Mouse (Mus musculus): ENCODE data around the gene Adssl1.
A peak's percentile ranks its signal among the peaks of the same experiment; 100 is the strongest.

Gene Adssl1

DNA sequence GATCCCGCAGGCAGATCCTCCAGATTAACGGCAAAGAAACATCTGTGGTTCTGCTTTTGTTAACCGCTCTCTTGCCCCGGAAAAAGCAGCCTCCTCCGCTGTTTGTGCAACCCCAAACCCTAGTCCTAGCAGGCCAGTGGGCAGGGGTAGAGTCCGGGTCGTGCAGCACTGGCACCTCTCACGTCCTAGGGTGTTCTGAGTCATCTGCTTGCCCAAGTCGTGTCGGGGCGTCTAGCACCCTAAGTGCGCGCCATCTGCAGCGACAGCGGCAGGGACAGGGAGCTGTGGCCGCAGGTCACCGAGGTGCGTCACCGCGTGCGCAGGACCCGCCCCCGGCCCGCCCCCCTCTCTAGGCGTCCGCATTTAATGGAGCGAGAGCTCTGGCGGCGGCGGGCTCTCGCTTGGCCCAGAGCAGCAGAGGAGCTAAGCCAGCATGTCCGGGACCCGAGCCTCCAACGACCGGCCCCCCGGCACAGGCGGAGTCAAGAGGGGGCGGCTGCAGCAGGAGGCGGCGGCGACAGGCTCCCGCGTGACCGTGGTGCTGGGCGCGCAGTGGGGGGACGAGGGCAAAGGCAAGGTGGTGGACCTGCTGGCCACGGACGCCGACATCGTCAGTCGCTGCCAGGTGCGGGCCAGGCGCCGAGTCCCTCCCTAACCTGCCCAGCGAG, at the start of gene Adssl1:
Gene Adssl1, plus strand, starts transcription at position 360 of the 668 bp plus-strand sequence.
- peak; percentile 39 for DNase-seq (ENCODE audit: low read depth, low spot score)

DNA sequence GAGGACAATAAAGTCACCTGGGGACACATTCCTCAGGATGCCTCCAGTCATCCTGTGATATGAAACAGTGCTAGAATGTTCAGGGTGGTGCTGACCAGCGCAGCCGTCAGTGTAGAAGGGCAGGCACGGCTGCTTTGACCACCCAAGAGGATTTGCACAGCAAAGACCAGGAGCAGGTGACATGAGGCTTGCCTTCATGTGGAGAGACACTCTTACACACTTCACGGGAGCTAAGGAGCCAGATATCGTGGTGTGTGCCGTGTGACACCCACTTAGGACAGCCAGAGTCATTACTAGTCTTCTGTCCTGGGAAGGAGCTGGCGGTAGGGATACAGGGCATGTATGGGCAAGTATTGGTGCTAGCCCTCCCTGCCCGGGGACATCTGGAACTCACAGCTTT, 49.7 kb upstream of the Adssl1 start:
- DNase-seq (ENCODE audit: low read depth, low spot score): no peak

DNA sequence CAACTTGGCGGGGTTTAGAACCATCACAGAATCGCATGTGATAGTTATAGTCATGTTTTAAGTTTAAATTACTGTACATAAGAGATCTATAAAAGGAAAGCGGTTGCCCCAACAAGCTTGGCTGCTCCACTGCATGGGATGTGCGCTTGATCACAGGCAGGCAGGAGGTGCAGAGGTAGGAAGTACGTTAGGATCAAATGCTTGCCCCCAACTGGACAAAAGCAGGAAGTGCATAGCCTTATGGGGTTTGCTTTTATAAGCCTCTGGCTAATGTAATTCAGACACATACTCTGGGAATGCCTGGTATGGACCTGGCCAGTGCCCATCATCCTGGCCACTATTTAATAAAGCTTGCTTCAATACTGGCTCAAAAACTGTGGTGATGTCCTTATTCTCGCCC, 48.8 kb upstream of the Adssl1 start:
- DNase-seq (ENCODE audit: low read depth, low spot score): no peak

DNA sequence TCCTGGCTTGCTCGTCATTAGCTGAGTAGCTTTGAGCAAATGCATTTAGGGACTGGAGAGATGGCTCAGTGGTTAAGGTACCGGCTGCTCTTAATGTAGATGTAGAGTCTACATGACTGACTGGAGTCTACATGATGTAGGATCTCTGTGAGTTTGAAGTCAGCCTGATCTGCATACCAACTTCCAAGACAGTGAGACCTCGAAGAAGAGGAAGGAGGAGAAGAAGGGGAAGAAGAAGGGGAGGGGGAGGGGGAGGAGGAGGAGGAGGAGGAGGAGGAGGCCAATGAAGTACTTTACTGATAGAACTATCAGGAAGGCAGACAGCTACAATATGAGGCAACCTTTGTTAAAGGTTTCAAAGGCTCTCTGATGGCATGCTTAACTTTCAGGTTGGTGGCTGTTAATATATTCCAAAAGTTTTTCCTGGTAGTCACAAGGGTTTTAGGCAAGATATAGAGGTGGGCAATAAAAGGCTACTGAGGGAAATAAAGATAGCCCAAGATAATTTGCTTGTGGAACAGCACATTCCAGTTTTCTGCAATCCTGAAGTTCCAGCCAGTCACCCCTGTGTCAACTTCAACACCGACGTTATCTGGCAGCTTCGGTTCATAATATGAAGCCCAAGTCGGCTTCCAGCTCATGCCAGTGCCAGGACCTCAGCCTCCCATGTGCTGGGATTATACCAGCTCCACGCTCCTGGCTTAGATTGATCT, 44.4 kb upstream of the Adssl1 start:
- DNase-seq (ENCODE audit: low read depth, low spot score): no peak

DNA sequence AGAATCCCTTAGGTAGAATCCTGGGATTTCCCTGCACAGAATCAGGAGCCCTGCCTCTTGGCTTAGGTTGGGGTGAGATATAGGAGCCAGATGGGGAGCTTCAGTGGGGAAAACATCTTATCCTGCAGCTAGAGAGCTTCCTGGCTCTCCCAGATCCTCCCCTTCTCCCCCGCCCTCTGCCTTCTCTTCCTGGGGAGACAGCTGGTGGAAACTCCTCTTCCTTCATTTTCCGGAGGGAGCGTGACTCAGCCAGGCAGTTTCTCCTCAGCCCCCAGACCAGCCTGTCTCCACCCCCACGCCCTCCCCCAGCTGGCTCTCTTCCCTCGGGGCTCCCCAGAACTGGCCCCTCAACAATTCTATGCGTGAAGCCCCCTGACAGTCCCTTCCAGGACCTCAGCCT, 43.5 kb upstream of the Adssl1 start:
- DNase-seq (ENCODE audit: low read depth, low spot score): no peak

DNA sequence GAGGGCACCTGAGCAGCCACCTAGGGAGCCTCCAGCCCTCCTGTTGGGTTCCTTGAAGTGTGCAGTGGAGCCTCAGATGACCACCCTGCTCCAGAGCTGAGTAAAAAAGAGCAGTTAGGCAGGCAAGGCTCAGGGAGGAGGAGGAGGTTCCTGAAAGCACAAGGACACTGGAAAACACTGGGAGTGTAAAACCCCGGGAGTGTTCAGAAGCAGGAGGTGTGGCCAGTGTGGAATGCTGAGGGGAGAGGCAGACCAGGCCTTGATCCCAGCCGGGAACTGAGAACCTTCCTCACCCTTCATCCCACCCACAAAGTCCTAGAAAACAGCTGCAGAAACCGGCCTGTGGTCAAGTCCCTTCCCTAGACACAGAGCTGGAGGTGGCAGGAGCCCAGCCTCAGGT, 43.1 kb upstream of the Adssl1 start:
- DNase-seq (ENCODE audit: low read depth, low spot score): no peak

DNA sequence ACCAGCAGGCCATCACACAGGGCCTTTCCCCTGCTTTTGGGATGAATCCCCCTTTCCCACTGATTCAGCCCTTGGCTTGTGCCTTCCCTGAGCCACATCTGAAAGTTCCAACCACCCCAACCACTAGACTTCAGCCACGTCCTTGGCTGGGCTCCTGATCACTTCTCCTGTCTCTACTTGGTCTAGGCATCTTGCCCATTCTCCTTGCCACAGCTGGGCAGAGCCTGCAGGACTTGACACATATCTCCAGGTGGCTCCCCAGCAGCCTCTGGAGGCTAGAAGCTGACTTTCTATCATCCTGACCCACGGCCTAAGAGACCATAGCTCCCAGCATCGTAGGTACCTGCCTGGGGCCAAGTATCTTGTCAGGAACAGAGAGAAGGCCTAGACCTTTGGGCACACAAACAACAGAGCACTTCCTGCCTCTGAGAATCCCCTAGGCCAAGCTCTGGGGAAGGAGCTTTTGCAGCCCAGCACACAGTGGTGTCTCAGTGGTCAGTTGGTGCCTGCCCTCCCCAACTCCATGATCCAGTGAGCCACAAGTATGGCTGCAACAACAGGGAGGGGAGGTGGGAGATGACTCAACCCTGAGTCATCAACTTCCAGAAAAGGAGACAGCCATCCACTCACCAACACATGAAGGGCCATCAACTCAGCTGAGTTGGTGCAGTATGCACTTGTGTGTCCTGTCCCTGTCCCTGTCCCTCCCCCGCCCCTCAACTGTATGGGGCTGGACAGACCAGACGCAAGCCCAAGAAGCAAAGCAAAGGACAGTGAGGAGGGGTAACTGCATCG, 41.4 kb upstream of the Adssl1 start:
- DNase-seq (ENCODE audit: low read depth, low spot score): no peak

DNA sequence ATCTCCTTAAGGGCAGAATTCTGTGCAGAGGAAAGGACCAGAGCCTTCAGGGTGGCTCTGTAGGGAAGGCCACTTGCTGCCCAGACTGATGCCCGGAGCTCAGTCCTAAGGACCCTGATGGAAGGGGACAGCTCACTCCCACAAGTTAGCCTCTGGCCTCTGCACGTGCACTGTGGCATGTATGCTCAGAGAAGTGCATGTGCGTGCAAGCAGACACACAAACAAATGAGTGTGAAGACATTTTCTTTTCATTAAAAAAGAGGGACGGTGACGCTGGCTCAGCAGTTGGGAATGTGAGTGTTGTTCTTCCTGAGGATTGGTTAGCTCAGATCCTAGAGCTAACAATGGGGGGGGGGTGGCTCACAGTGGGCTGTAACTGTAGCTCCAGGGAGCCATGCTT, 40.4 kb upstream of the Adssl1 start:
- DNase-seq (ENCODE audit: low read depth, low spot score): no peak

DNA sequence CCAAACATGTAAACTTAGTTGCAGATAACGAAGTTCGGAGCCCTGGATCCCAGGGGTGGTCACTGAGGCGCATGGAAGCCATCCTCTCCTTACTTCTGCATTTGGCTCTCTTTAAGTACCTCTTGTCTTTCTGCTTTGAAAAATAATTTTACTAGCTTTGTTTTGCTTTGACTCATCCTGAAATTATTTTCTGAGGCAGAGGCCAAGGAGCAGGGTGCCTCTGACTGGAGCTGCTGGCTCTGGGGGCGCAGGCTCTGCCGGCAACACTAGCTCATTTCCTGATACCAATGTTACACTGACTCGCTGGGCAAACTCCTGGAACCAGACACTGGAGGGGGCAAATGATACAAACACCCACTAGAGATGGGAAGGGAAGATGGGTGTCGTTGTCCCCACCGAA, 39.9 kb upstream of the Adssl1 start:
- no peak for DNase-seq (ENCODE audit: low read depth, low spot score)

DNA sequence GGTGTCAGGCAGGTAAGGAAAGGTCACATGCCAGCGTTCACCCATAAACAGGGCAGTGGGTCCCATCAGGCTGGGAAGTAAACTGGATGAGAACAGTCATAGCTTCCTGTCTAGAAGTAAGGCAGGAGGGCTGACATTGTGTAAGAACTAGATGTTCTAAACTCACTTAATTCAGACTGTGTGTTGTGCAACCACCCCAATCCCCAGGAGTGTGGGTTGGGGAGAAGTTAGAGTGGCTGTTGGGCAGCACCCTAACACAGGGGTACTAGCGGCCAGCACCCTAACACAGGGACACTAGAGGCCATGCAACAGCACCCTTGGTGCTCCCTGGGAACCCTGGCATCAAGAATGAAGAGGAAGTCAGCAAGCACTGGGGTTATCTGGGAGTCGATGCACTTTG, 38.7 kb upstream of the Adssl1 start:
- DNase-seq (ENCODE audit: low read depth, low spot score): no peak

DNA sequence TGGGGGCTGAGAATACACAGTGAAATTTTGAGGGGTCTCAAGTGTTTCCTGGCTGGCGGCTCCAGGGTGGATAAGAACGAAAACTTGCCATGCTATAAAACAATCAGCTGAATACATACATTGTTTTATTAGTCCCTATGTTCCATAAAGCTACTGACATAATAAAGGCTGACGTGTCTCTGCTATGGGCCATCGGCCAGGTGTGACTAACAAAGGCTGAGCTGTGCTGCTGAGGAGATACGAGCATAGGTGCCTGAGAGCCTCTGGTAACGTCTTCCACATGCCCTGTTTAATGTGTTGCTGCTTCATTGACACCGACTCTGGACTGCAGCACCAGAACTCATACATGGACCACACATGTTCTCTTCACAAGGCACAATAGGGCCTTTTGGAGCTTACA, 34.9 kb upstream of the Adssl1 start:
- no peak for DNase-seq (ENCODE audit: low read depth, low spot score)

DNA sequence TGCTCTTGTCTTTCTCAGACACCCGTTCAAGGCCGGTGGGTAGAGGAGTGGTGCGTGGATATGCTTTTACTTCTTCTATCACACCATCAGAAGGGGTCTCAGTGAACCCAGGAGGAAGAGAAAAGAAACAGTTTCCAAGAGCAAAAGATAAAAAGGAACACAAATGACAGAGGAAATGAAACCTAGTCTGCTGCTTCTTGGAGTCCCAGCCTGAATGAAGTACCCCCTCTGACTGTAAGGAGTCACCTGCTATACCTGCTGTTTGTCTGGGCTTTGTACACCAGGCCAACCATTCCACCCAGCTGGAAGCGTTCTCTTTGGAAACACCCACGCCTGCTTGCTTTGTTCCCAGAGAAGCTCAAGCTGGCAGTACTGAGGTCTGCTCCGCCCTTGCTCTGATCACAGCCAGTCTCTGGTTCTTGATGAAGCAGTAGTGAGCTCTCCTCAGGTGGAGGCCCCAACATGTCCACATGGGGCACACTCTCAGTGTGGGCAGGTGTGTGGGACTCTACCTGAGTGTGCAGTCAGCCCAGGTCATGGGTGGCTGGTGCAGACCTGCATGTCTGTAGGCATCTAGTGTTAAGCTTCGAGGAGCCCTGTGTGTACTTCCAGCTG, 33.8 kb upstream of the Adssl1 start:
- no peak for DNase-seq (ENCODE audit: low read depth, low spot score)

DNA sequence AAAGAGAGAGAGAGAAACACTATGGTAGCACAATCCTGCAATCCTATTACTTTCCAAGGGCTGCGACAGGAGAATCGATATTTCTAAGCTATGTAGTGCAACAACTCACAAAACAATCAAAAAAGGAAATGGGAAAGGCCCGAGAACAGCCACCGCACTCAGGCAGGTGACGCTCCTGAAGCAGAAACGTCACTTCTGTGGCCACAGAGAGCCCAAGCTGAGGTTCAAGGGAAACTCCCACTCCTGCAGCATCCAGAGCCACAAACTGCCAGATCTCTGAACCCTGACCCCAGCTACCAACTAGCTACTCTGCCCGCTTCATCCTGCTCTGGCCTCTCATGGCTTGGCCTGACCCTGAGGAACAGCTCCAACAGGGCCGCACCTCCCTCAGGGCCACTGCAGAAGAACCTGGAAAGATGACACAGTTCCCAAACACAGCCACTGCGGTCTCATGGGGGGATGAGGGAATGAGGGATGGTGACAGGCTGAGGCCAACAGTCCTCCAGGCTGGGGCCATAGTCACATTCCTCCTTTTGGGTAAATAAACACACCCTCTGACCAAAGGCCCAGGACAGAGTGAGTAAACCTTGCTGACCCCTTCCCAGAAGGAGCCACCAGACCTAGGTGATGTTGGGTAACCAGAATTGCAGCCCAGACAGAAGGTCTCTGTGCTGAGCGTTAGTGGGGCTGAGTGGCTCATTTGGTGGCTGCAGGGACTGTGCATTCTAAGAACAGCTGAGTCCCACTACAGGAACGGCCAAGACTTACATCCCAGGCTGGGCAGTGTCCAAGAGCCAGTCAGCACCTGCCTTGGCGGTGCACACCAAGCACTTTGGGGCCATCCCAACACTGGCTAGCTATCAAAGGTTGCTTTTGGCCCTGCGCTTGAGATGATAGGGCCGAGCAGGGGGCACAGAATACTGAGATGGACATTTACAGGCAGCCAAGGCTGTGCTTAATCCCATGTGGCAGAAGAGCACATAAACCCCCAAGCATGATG, 32.4 kb upstream of the Adssl1 start:
- no peak for DNase-seq (ENCODE audit: low read depth, low spot score)

DNA sequence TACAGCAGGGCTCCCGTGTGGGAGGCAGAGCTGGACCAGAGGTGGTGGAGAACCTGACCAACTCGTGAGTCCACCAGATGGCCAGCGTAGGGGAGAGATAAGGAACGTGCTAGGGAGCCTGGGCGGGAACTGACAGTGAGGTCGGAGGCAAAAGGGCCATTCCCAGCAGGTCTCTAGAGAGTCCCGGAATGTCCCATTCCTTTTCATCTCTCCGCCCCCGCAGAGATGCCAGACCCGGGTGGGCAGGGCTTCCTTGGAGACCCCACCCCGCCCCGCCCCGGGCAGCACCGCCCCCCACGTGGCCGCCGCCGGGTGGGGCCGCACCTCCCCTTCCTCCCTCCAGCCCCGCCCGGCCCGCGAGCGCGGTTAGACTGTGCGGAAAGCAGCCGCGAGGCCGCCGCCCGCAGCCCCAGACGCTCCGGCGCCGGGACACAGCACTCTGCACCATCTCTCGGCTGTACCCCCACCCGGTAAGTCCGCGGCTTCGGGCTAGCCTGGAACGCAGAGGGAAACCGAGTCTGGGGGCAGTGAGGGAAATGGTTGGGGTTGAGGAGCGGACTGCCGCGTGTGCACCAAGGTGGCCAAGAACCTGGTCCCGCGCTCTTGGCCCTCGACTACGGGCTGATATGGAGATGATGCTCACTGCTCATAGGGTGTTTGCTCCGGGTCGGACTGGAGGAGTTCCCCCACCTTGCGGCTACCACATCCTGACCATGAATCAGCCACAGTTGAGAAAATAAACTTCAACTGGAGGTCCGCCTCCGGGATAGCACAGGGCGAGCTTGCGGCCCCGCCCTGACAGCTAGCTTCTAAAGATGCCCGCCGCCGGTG, 31.2 kb upstream of the Adssl1 start, which contains the start of gene Inf2:
Gene Inf2, plus strand, starts transcription at position 359 of the 831 bp plus-strand sequence.
- DNase-seq (ENCODE audit: low read depth, low spot score): peak; percentile 63

DNA sequence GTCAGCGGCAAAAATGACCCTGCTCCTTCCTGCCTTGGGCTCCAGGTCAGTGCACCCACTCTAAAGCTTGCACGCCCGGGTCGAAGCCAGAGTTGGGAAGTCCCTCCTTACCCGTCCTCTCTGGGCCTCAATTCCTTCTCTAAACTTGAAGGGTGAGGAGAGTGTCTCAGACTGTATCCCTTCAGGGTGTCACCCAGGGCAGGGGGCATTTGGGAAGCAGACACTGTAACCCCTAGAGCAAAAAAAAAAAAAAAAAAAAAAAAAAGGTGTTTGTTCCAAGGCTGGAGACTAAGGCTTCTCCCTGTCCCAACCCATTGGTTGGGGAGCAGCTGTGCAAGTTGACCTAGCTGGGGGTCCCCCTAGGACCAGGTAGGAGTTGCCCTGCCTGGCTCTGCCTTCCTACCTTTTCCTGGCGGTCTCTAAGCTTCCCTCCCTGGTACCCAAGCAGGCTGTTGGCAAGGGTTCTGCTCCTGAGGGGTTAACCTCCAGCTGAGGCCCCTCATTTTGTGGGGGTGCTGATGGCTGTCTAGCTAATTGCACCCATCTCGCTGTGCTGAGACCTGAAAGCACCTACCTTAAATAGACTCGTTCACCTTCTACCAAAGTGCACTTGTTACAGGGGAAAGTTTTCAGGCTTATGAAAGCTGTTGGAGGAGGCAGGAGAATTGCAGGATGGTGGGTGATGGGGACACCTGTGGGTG, 30.2 kb upstream of the Adssl1 start:
- DNase-seq (ENCODE audit: low read depth, low spot score): no peak

DNA sequence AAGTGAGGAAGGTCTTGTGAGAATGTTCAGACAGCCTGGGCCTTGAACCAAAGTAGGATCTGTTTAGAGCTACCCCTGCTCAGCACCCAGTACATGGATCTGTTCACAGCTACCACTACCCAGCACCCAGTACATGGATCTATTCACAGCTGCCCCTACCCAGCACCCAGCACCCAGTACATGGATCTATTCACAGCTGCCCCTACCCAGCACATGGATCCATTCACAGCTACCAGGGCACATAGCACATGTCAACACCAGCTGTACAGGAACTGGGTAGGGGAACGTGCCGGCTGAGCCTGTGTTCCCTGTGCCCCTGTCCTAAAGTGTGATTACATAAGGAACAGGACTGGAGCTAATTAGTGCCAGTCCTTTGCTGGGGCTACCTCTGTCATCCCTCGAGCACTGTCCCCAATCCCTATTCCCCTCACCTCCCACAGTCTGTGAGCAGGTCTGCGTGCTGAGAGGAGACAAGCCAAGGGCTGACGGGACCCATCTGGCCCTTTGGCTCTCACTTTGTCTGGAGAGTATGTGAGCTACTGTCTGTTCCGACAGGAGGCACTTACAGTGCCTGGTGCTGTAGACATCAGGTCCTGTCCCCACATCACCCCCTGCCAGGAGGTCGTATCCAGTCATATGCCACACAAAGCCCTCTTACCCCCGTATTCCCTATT, 29.1 kb upstream of the Adssl1 start:
- no peak for DNase-seq (ENCODE audit: low read depth, low spot score)

DNA sequence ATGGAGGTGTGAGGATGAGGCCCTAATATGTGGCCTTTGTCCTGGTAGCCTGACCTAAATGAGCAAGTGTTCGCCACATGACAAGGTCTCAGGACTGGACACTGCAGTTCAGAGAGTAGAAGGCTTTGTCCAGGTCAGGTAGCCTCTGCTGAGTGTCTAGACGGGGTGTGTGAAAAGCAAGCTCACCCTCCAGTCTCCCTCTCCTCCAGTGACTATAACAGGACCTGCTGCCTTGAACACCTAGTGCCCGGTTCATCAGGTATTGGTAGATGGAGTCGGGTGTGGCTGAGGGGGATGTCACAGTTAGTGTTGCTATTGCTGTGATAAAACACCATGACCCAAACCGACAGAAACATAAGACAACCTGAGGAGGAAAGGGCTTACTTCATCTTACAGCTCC, 28.6 kb upstream of the Adssl1 start:
- no peak for DNase-seq (ENCODE audit: low read depth, low spot score)

DNA sequence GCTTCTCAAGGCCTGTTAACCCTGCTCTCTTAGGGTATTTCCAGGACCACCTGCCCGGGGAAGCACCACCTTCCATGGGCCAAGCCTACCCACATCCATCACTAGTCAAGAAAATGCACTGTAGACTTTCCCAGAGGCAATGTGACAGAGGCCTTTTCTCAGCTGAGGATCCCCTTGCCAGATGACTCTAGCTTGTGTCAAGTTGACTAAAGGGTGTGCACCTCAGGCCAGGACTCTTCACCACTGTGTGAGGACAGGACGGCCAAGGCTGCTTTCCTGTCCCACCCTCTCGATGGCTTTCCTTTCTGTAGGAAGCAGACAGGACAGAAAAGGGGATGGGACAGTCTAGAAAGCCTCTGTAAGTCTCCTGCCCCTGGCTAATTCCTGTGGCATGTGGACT, 28.1 kb upstream of the Adssl1 start:
- no peak for DNase-seq (ENCODE audit: low read depth, low spot score)
